Mouse (Mus musculus): ENCODE measurements around the gene Lrp5.
"Not testable (repeated sequence)": the region's sequence is repeated elsewhere in the genome, so short reads cannot be mapped to it uniquely, and the experiment has no call there.

Gene Lrp5

DNA sequence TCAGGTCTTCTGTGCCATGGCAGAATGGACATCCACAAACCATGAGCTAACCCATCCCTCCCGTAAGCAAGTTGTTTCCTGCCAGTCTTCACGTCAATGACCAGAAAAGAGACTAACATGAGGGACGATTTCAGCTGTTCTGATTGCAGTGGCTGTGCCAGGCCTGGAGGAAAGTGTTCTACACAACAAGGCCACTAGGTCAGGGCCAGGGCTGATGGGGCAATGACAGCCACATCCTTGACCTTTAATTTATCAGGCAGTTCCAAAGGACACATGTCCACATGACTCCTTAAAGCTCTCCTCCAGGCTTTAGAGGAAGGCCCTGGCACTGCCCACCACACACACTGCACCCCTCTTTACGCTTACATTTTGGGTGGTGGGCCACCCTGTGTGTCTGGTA lies 9.1 kb upstream of the Lrp5 start:
- DNase-seq (ENCODE audit: low spot score in 2 of 2), result no peak

DNA sequence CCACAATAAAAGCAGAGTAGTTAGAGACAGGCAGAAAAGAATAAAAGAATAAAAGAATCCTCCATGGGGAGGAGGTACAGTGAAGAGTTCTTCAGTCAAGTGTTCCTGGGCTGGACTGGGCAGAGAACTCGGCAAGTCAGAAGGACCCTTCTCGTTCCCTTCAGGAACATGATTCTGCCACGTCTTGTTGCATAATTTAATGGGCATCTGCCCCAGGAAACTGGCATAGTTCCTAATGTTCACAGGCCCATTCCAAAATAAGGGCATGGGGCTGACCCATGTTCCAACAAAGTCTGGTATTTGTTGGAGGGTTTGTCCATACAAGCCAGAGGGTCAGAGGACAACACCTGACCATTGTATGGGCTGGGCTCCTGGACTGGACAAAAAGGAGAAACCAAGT lies 8.6 kb upstream of the Lrp5 start:
- DNase-seq (ENCODE audit: low spot score in 2 of 2), result no peak

DNA sequence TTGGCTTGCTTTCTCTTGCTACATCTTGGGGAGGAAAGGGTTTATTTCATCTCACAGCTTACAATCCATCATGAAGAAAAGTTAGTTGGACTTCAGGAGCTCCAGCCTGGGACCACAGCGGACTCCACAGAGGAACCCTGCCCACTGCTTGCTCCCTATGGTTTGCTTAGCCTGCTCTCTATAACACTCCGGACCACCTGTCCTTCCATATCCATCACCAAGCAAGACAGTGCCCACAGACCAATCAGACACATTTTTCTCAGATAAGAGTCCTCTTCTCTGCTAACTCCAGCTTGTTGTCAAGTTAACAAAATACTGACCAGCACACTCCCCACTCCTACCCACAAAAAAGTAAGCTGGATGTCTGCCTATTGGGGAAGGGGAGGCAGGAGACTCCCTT lies 8.1 kb upstream of the Lrp5 start:
- DNase-seq (ENCODE audit: low spot score in 2 of 2), result no peak

- no peak for DNase-seq (ENCODE audit: low spot score in 2 of 2)
These were observed 6.2 kb upstream of the Lrp5 start for GRCm38 (mm10) chr19:3692414-3693145.

- DNase-seq (ENCODE audit: low spot score in 2 of 2), result no peak
These were observed 5.0 kb upstream of the Lrp5 start for GRCm38 (mm10) chr19:3691337-3691736.

DNA sequence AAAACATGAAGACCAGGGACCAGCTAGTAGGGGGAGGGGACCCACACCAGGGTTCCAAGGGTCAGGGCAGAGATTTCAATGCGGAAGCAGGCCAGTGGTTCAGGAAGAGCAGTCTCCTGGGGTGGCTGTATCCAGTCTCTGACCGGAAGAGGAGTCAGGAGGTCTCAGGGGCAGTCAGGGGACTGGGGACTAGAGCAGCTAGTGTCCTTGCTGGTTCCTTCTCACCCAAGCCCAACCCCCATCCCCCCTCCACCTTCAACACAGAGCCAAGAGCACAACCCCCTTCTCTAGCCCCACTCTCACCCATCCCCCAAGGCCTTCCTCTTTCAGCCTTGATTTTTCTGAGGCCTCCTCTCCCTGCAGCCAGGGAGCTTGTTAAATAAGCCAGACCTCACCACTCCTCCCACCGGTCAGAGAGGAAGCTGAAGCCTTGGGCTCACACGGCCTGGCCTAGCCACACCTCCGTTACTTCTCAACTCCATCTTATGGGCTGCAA lies 1.4 kb upstream of the Lrp5 start:
- DNase-seq (ENCODE audit: low spot score in 2 of 2), result peak in 1 of 2 experiments; percentile 62

GRCm38 (mm10) chr19:3685611-3686214 lies 651 bp downstream of the Lrp5 start:
- DNase-seq (ENCODE audit: low spot score in 2 of 2), result peak in 1 of 2 experiments; percentile 42

- no peak for DNase-seq (ENCODE audit: low spot score in 2 of 2)
These were observed 1.3 kb downstream of the Lrp5 start for GRCm38 (mm10) chr19:3684957-3685580.

- DNase-seq (ENCODE audit: low spot score in 2 of 2), result no peak
These were observed 1.9 kb downstream of the Lrp5 start for GRCm38 (mm10) chr19:3684414-3684813.

- peak; percentile 91 to 94 for DNase-seq (ENCODE audit: low spot score in 2 of 2)
These were observed 4.9 kb downstream of the Lrp5 start for GRCm38 (mm10) chr19:3681310-3681934.

DNA sequence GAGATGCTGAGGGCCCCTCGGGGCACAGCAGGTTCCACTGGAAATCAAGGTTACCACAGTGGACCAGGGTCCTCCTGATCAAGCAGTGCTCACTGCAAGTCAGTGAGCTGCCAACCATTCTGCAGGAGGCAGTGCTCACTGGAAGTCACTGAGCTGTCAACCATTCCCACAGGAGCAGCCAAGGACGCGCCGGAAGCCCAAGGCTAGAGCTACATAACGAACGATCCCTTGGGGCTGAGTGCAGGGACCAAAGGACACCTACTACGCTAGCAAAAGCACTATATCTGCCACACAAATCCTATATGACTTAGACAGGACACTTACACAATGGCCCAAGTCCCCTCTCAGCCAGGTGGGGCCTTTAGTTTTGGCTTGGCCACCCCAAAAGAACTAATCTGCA lies 5.6 kb downstream of the Lrp5 start:
- peak; percentile 49 to 61 for DNase-seq (ENCODE audit: low spot score in 2 of 2)

- DNase-seq (ENCODE audit: low spot score in 2 of 2), result peak; percentile 70 to 74
These were observed 12.1 kb downstream of the Lrp5 start for GRCm38 (mm10) chr19:3674122-3674855.

DNA sequence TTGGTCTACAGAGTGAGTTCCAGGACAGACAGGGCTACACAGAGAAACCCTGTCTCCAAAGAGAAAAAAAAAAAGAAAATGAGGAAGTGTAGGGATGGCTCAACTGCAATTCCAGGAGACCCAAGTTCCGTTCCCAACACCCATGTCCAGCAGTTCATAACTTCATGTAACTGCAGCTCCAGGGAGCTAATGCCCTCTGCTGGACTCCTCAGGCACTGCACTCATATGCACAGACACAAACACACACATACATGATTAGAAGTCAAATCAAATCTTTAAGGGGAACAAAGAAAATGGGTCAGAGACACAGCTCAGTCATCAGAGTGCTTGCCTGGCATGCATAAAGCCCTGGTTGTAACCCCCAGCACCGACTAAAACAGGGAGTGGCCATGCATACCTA lies 13.2 kb downstream of the Lrp5 start:
- no peak for DNase-seq (ENCODE audit: low spot score in 2 of 2)

DNA sequence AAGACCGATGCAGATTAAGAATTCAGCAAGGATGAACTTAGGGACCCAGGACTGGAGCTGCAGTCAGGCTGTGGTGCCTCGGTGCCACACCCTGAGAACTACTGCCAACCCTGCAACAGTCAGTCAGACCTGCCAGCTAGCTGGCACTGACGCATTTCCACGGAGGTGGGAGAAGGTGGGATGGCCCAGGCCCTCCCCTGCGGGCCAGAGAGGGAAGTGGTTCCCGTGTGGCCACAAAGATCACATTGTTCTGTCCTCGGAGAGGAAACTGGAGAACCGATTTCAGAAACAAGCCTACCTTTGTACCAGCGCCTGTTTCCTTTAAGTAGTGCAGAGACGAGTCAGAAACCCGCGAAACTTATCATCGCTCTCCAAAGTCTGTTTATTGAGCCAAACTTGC lies 17.3 kb downstream of the Lrp5 start:
- peak; percentile 63 to 75 for DNase-seq (ENCODE audit: low spot score in 2 of 2)

GRCm38 (mm10) chr19:3668551-3668950 lies 17.8 kb downstream of the Lrp5 start:
- peak in 1 of 2 experiments; percentile 52 for DNase-seq (ENCODE audit: low spot score in 2 of 2)

DNA sequence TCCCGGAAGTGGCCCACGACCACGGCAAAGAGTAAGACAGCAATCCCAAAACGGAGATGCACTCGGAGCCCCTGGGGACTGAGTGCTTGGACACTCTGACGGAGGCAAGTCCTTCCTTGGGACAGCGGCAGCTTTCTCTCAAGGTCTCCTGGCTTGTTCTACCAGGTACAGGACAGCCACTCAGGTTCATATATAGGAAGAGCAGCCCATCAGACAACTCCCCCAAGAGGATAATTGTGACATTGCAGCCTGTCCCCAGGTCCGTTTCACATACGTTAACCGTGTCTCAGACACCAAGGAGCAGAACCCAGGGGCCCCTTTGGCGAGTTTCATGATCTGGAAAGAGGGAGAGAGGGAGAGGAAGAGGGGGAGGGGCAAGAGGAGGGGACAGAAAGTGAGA lies 18.4 kb downstream of the Lrp5 start:
- no peak for DNase-seq (ENCODE audit: low spot score in 2 of 2)

DNA sequence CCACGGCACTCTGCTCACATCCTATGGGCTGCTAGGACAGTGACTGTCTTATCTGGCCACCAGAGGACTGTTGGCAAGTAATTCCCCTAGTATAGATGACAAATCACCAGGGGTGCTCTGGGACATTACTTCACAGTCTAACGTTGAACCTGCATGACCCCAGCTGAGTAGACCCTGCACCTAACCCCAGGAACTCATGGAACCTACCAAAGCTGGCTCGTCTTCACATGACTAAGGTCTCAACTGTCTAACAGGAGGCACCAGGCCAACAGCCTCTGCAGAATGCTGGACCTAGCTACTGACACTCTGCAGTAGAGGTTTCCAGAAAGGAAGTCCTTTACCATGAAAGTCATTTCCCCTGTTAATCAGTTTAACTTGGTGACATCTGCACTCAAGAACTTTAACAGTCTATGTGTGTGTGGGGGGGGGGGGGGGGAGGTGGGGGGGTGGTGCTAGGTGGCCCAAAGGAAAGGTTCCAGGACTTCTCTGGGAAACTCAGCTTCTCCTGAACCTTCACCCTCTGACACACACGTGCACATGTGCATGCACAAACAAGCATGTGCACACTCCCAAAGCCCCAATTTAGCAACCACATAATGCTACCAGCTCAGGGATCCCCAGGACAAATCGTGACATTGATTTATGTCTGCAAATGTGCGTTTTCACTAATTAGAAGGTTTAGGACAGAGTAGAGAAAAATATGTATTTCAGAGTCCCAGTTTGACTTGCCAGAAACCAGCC lies 19.0 kb downstream of the Lrp5 start:
- DNase-seq (ENCODE audit: low spot score in 2 of 2), result peak; percentile 43 to 55

- DNase-seq (ENCODE audit: low spot score in 2 of 2), result no peak
These were observed 19.7 kb downstream of the Lrp5 start for GRCm38 (mm10) chr19:3666632-3667031.

DNA sequence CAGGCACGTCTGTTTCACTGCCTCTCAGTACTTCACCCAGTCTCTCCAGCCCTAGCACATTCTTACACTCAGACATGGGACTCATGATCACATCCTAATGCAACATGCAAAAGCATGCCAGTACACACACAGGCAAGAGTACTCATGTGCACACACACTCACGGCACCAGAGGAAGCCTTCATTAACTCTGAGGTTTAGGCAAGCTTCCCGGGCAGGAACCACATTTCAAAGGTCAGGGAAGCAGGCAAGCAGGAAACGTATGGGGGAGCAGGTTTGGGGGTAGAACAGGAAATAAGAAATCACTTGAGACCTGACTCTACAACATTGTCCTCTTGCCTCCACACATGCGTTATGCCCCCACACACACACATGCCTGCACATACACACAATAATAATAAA lies 20.9 kb downstream of the Lrp5 start:
- DNase-seq (ENCODE audit: low spot score in 2 of 2), result peak in 1 of 2 experiments; percentile 51

DNA sequence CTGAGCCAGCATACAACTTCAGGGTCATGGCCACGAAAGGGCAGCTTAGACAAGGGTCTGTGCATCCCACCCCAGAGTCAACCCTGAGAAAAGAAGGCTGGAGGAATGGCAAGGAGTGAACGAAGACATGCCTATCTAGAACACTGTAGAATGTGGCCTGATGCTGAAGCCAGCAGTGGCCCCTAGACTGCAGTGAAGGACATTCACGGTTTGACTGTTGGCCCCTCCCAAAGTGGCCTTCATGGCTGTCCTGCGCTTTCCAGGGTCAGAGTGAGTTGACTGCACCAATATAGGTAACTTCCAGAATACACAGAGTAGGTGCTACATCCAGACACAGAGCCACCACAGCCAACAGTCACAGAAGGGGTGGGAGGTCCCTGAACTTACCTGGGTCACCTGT lies 28.4 kb downstream of the Lrp5 start:
- no peak for DNase-seq (ENCODE audit: low spot score in 2 of 2)

DNA sequence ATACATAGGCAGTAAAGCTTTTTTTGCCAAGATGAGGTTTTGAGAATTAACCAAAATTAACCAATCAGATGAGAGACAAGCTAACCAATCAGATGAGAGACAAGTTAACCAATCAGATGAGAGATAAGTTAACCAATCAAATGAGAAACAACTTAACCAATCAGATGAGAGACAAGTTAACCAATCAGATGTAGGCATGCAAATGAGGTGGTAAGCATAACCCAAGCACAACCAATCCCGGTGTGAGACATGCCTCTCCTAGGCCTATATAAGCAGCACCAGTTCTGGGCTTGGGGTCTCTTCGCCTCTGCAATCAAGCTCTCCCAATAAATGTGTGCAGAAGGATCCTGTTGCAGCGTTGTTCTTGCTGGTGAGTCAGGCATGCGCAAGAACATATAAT lies 29.3 kb downstream of the Lrp5 start:
- DNase-seq (ENCODE audit: low spot score in 2 of 2), result not testable (repeated sequence)

Measured in heart, adult 9 months (tissue).